Mouse (Mus musculus): ENCODE measurements at regions not wholly inside any gene's neighbourhood (a gene's known extent, or its start where the extent isn't known, plus 50 kb on each side); places are given as distances from the start of the nearest gene placed in this dataset.
"Not testable (repeated sequence)": the region's sequence is repeated elsewhere in the genome, so short reads cannot be mapped to it uniquely, and the experiment has no call there.

- in situ Hi-C loops (cut with MboI, MseI) = no loop called here
Measured at GRCm38 (mm10) chr3:8006708-8007395, 1386.6 kb upstream of the 1700008P02Rik start.

DNA sequence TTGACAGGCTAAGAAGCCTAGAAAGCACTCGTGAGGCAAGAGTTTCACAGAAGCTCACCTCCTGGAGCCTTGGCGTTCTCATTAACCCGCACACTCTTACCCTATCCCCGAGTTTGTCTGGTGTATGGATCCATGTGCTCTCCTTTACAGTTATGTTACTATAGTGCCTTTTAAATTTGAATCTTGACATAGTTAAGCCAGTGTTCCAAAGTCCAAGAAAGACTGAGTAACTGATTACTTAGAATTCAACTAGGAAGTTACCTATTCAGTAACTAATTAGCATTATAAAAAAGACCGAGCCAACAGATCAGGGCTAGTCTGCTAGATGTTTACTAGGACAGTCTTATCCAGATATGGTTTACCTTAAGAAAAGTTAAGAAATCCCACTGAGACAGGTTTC, 1386.0 kb upstream of the 1700008P02Rik start:
- in situ Hi-C loops (cut with MboI, MseI) = no loop called here

GRCm38 (mm10) chr3:8005684-8006083, 1385.4 kb upstream of the 1700008P02Rik start:
- in situ Hi-C loops (cut with MboI, MseI) = not testable (repeated sequence)

GRCm38 (mm10) chr3:8004271-8004670, 1384.0 kb upstream of the 1700008P02Rik start:
- in situ Hi-C loops (cut with MboI, MseI) = no loop called here

GRCm38 (mm10) chr3:8001027-8001426, 1380.8 kb upstream of the 1700008P02Rik start:
- in situ Hi-C loops (cut with MboI, MseI) = no loop called here

GRCm38 (mm10) chr3:7992322-7992721, 1372.1 kb upstream of the 1700008P02Rik start:
- in situ Hi-C loops (cut with MboI, MseI) = no loop called here

GRCm38 (mm10) chr3:7973287-7973686, 1353.0 kb upstream of the 1700008P02Rik start:
- in situ Hi-C loops (cut with MboI, MseI) = no loop called here

DNA sequence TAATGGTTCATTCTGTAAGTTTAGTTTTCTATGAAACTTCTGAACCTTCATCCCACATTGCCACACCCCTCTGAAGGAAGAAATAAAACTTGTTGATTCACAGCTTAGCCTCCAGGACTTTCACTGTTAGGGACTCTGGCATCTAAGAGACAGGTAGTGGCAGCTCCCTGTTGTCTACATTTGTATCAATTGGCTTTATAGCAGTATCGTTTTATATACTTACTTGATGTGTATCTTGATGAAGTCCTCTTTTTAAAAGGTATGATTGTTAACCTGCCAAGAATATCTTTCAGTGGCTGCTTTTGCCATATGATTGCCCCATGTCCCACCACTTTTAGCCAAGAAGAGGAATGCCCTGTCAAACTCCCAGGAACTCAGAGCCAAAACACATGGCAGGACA, 1333.7 kb upstream of the 1700008P02Rik start:
- in situ Hi-C loops (cut with MboI, MseI) = no loop called here

DNA sequence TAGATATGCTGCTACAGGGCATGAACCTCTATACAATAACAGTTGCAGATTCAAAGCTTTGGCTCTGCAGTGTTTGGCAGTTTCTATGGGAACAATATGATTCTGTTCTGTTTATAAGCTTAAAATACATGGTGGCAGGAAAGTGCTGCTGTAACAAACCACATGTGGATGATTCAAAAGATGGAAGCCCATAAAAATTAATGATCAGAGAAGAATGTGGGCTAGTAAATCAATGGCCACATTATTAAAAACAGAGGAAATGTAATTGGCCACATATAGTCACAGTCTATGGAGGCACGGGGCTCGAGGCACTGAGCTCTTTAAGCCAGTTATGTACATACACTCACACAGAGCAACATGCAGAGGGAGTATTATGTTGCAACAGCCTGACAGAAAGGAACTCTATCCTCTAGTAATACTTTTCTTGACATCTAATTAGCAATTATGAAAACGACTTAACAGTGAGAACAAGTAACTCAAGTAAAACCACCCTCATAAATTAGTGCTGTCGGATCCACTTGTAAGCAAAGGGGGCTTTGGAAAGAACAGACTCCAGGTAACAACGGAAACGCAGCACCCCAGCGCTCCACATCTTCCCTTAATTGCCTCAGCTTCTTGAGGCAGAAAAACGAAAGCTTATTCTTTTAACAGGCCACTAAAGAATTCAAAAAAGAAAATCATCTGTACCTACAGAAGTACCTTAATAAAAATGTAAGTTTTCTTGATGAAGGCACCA, 1323.6 kb upstream of the 1700008P02Rik start:
- in situ Hi-C loops (cut with MboI, MseI) = no loop called here

All from T-helper 1 cell (primary cell).